Mouse (Mus musculus): ENCODE measurements around the gene Robo2.

DNA sequence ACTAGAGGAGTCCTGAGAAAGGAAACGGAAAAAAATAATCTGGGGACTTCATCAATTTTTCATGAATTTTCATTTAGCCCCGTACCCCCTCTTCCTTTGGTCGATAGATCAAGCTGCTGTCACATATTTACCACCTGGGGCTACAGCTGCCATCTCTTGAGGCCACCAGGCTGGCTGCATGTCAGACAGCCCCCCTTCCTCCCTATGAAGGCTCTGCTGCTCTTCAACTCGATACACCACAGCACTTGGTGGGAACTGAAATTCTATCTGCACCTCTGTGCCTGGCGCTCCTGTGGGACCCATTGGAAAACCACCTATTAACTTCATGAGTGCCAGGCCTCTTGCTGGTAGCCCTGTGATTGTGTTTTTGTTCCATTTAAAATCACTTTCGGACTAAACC lies 63.2 kb downstream of the Robo2 start:
- TF ChIP-seq CTCF (IDR thresholded peaks at IDR 0.05; ENCODE audit: low read depth) (no peak), EP300 (IDR thresholded peaks at IDR 0.05; ENCODE audit: low read depth) (no peak)

Data from heart, postnatal 0 days (tissue).